Comparison of ENCODE assay signal across 29 mouse cellular contexts in genomic region chr1:151781447-151781846, GRCm38 (mm10).
"Had no signal": no experiment of that assay in that cellular context is flagged by ENCODE, and none has a peak within 500 bp of the region (broad histone marks: within the 10 kb centered on the region; RNA-seq: fewer than 3 reads in every experiment).

No protein-coding gene starts in this region.

- H3K4me2 ChIP-seq: limb, embryonic 12.5 days; limb, embryonic 13.5 days; limb, embryonic 15.5 days; liver, embryonic 11.5 days; liver, embryonic 12.5 days; liver, embryonic 13.5 days; liver, embryonic 15.5 days; lung, embryonic 14.5 days; lung, embryonic 15.5 days; midbrain, embryonic 11.5 days; midbrain, embryonic 12.5 days; midbrain, embryonic 13.5 days; midbrain, embryonic 15.5 days had no signal

- H3K27ac ChIP-seq: limb, embryonic 10.5 days; limb, embryonic 12.5 days; limb, embryonic 13.5 days; limb, embryonic 15.5 days; liver, embryonic 12.5 days; liver, embryonic 13.5 days; liver, embryonic 14.5 days; liver, embryonic 15.5 days; lung, embryonic 15.5 days; macrophage; midbrain, embryonic 10.5 days; midbrain, embryonic 12.5 days; midbrain, embryonic 13.5 days; midbrain, embryonic 15.5 days had no signal

- H3K9ac ChIP-seq: limb, embryonic 12.5 days; limb, embryonic 13.5 days; limb, embryonic 15.5 days; liver, embryonic 12.5 days; liver, embryonic 13.5 days; liver, embryonic 14.5 days; liver, embryonic 15.5 days; liver, postnatal 0 days; lung, embryonic 14.5 days; lung, embryonic 15.5 days; midbrain, embryonic 12.5 days; midbrain, embryonic 13.5 days; midbrain, embryonic 15.5 days had no signal

- DNase-seq: left cerebral cortex, postnatal 4 days; liver; liver, embryonic 13.5 days; liver, postnatal 0 days; lung, adult 18-20 months; lung, adult 2 months; lung, embryonic 14.5 days; lung, postnatal 10 days; lung, postnatal 14 days; lung, postnatal 36 days; lung, postnatal 4 days; midbrain, embryonic 14.5 days had no signal

- H3K27me3 ChIP-seq: limb, embryonic 12.5 days; limb, embryonic 13.5 days; limb, embryonic 15.5 days; liver, embryonic 12.5 days; liver, embryonic 13.5 days; liver, embryonic 15.5 days; lung, embryonic 15.5 days; megakaryocyte, embryonic 14.5 days; midbrain, embryonic 12.5 days; midbrain, embryonic 13.5 days; midbrain, embryonic 15.5 days had no signal

- H3K4me3 ChIP-seq: limb, embryonic 10.5 days; limb, embryonic 12.5 days; limb, embryonic 13.5 days; limb, embryonic 15.5 days; liver, embryonic 12.5 days; liver, embryonic 13.5 days; liver, embryonic 15.5 days; lung, embryonic 15.5 days; megakaryocyte, embryonic 14.5 days; midbrain, embryonic 10.5 days; midbrain, embryonic 12.5 days; midbrain, embryonic 13.5 days; midbrain, embryonic 15.5 days; myocyte had no signal

- H3K4me1 ChIP-seq: limb, embryonic 10.5 days; limb, embryonic 12.5 days; limb, embryonic 13.5 days; limb, embryonic 15.5 days; lung, embryonic 15.5 days; midbrain, embryonic 12.5 days; midbrain, embryonic 13.5 days; midbrain, embryonic 15.5 days had no signal

- H3K9me3 ChIP-seq: limb, embryonic 10.5 days; limb, embryonic 12.5 days; limb, embryonic 13.5 days; limb, embryonic 15.5 days; liver, embryonic 12.5 days; liver, embryonic 13.5 days; liver, embryonic 15.5 days; lung, embryonic 15.5 days; megakaryocyte, embryonic 14.5 days; midbrain, embryonic 10.5 days; midbrain, embryonic 12.5 days; midbrain, embryonic 13.5 days; midbrain, embryonic 15.5 days had no signal
